Mouse (Mus musculus) effector memory CD4-positive, alpha-beta T cell, adult 7 months (primary cell): Measurements from ENCODE around the gene Qtrt2. TPM values are rescaled to one million over a fixed set of nuclear protein-coding genes. Genes with fewer than 3 reads are reported as not detected.

Experiments used
- polyA plus RNA-seq: library from polyadenylated mRNA; unstranded; fragments of 100-300 nt; shearing (Covaris generic); gene quantifications from one replicate; pipeline ENCODE4 v1.2.1, GENCODE M21; 2017

Gene Qtrt2
- polyA plus RNA-seq: 24.8 TPM

GRCm38 (mm10) chr16:43926341-43926859 is at the start of gene Qtrt2:
Qtrt2 (minus strand) TSS chr16:43926809.

GRCm38 (mm10) chr16:43889208-43890004 is 37.2 kb downstream of the Qtrt2 start, which contains the start of gene Ccdc191:
Ccdc191 (plus strand) TSS chr16:43889800.

Other genes starting within 250 kb of the Qtrt2 start
- not detected for gene Drd3, start 172.8 kb downstream of the Qtrt2 start, polyA plus RNA-seq
- gene Ccdc191, start 37.0 kb downstream of the Qtrt2 start, polyA plus RNA-seq: 10.6 TPM
- 5.0 TPM for gene Zdhhc23, start 53.0 kb upstream of the Qtrt2 start, polyA plus RNA-seq
- 3.2 TPM for gene Gramd1c, start 136.5 kb upstream of the Qtrt2 start, polyA plus RNA-seq
- 24.8 TPM for gene Atp6v1a, start 212.9 kb upstream of the Qtrt2 start, polyA plus RNA-seq
- 74.9 TPM for gene Naa50, start 213.0 kb upstream of the Qtrt2 start, polyA plus RNA-seq
- 4.2 TPM for gene Usf3, start 246.4 kb upstream of the Qtrt2 start, polyA plus RNA-seq